Mouse (Mus musculus): ENCODE measurements around the gene Zfp512b.

DNA sequence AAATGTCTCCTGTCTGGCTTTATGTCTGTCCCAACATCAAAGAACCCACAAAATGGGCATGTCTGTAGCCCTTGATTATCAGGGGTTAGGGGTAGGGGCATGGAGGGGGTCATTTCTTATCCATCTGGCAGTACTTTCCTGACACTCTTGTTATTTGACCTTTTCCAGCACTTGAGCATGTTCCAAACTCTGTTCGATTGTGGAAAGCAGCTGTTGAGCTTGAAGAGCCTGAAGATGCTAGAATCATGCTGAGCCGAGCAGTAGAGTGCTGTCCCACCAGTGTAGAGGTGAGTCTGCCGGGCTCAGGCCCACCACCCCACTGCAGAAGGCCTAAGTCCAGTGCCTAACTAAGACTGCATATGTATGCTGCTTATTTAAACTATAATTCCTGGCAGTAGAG, 43.3 kb upstream of the Zfp512b start:
- TF ChIP-seq EP300 (IDR thresholded peaks at IDR 0.05; ENCODE audit: low read depth) (no peak), CTCF (IDR thresholded peaks at IDR 0.05; ENCODE audit: low read depth) (no peak)

Data from liver, postnatal 0 days (tissue).